Mouse (Mus musculus) CH12.LX (cell line): ENCODE data around the gene Scrn2.

ENCODE experiments used
- CTCF ChIP-seq, 2 experiments: IDR thresholded peaks in 1 of 2; conservative IDR thresholded peaks in 1 of 2; 2 replicates each; pipeline ENCODE4 v1.5.1; 2011 to 2012; ENCODE audit warnings: low read depth in 2 of 2, low read length in 2 of 2, improper control_type of control experiment in 1 of 2, inconsistent platforms in 1 of 2, mild to moderate bottlenecking in 1 of 2, moderate library complexity in 1 of 2
- EP300 ChIP-seq: IDR thresholded peaks from 2 replicates; pipeline ENCODE4 v1.6.1; 2011; ENCODE audit warnings: low read length, improper control_type of control experiment
- MAFK ChIP-seq: IDR thresholded peaks from 2 replicates; pipeline ENCODE4 v1.6.1; 2011; ENCODE audit warnings: low read length, improper control_type of control experiment; ENCODE audit not compliant: insufficient replicate concordance
- MAX ChIP-seq: IDR thresholded peaks from 2 replicates; pipeline ENCODE4 v1.6.1; 2011; ENCODE audit warnings: low read length, improper control_type of control experiment
- MEF2A ChIP-seq: IDR thresholded peaks from 2 replicates; pipeline ENCODE4 v1.6.1; 2014; ENCODE audit warnings: low read depth, mild to moderate bottlenecking, inconsistent platforms, low read length, improper control_type of control experiment, borderline replicate concordance
- POLR2A ChIP-seq: IDR thresholded peaks from 2 replicates; pipeline ENCODE4 v1.6.1; 2011; ENCODE audit warnings: low read depth, mild to moderate bottlenecking, improper control_type of control experiment, low read length

GRCm38 (mm10) chr11:96982355-96982754 lies 47.4 kb upstream of the Scrn2 start:
- TF ChIP-seq MAFK, result no peak
- peak; percentile 94 for TF ChIP-seq MEF2A
- TF ChIP-seq CTCF (conservative IDR thresholded peaks at IDR 0.05 in 1 of 2, IDR thresholded peaks at IDR 0.05 in 1 of 2; ENCODE audit: low read depth in 2 of 2, low read length in 2 of 2), result peak; percentile 90 to 100
- TF ChIP-seq MAX, result peak; percentile 96
- peak; percentile 33; the same call in 1 of the 2 replicates for TF ChIP-seq EP300
- TF ChIP-seq POLR2A, result no peak
